Mouse (Mus musculus): ENCODE data around the gene Usp16. TPM values are rescaled to one million over a fixed set of nuclear protein-coding genes. Genes with fewer than 3 reads are reported as not detected.
A peak's percentile ranks its signal among the peaks of the same experiment; 100 is the strongest.

Gene Usp16
- total RNA-seq (2021) = 10 to 100 TPM; 30.6 to 39.7 TPM
- long read RNA-seq, experiment 1, transcript Usp16-201 (18 exons, 3,205 nt) = major isoform, 5 of 16 reads
- long read RNA-seq, experiment 1, partial matches to known transcripts = 4 of 16 reads
- long read RNA-seq, experiment 1, other reads (novel, unspliced or antisense) = 6 of 16 reads
- long read RNA-seq, experiment 2, transcript Usp16-201 (18 exons, 3,205 nt) = major isoform, 10 of 19 reads
- long read RNA-seq, experiment 2, partial matches to known transcripts = 3 of 19 reads
- long read RNA-seq, experiment 2, other reads (novel, unspliced or antisense) = 6 of 19 reads

GRCm38 (mm10) chr16:87454419-87455179 is at the start of gene Usp16:
Usp16 (plus strand) TSS chr16:87454703.
- DNase-seq (ENCODE audit: low spot score in 2 of 2) = peak; percentile 81 to 91

- no peak for DNase-seq (ENCODE audit: low spot score in 2 of 2)
These were observed 49.5 kb upstream of the Usp16 start for GRCm38 (mm10) chr16:87405001-87405400.

GRCm38 (mm10) chr16:87420662-87421061 is 33.8 kb upstream of the Usp16 start:
- DNase-seq (ENCODE audit: low spot score in 2 of 2) = no peak

- no peak for DNase-seq (ENCODE audit: low spot score in 2 of 2)
These were observed 27.0 kb upstream of the Usp16 start for GRCm38 (mm10) chr16:87427516-87427915.

- peak; percentile 89 to 98 for DNase-seq (ENCODE audit: low spot score in 2 of 2)
These were observed 22.3 kb upstream of the Usp16 start, which contains the start of gene Ltn1 for GRCm38 (mm10) chr16:87432033-87432814. Ltn1 (minus strand) TSS chr16:87432612.

GRCm38 (mm10) chr16:87434266-87434665 is 20.2 kb upstream of the Usp16 start:
- no peak for DNase-seq (ENCODE audit: low spot score in 2 of 2)

- DNase-seq (ENCODE audit: low spot score in 2 of 2) = no peak
These were observed 19.6 kb upstream of the Usp16 start for GRCm38 (mm10) chr16:87434946-87435345.

- no peak for DNase-seq (ENCODE audit: low spot score in 2 of 2)
These were observed 18.9 kb upstream of the Usp16 start for GRCm38 (mm10) chr16:87435411-87436205.

- no peak for DNase-seq (ENCODE audit: low spot score in 2 of 2)
These were observed 17.4 kb upstream of the Usp16 start for GRCm38 (mm10) chr16:87437096-87437495.

- no peak for DNase-seq (ENCODE audit: low spot score in 2 of 2)
These were observed 15.8 kb upstream of the Usp16 start for GRCm38 (mm10) chr16:87438697-87439096.

GRCm38 (mm10) chr16:87440184-87440686 is 14.3 kb upstream of the Usp16 start, which contains the start of gene Rwdd2b:
Rwdd2b (minus strand) TSS chr16:87440573.
- DNase-seq (ENCODE audit: low spot score in 2 of 2) = peak; percentile 84 to 95

GRCm38 (mm10) chr16:87441089-87441488 is 13.4 kb upstream of the Usp16 start:
- DNase-seq (ENCODE audit: low spot score in 2 of 2) = no peak

GRCm38 (mm10) chr16:87442291-87442690 is 12.2 kb upstream of the Usp16 start:
- peak in 1 of 2 experiments; percentile 39 for DNase-seq (ENCODE audit: low spot score in 2 of 2)

- no peak for DNase-seq (ENCODE audit: low spot score in 2 of 2)
These were observed 11.3 kb upstream of the Usp16 start for GRCm38 (mm10) chr16:87443245-87443644.

GRCm38 (mm10) chr16:87444071-87444470 is 10.4 kb upstream of the Usp16 start:
- no peak for DNase-seq (ENCODE audit: low spot score in 2 of 2)

GRCm38 (mm10) chr16:87445110-87445509 is 9.4 kb upstream of the Usp16 start:
- no peak for DNase-seq (ENCODE audit: low spot score in 2 of 2)

GRCm38 (mm10) chr16:87445528-87445927 is 9.0 kb upstream of the Usp16 start:
- DNase-seq (ENCODE audit: low spot score in 2 of 2) = no peak

- no peak for DNase-seq (ENCODE audit: low spot score in 2 of 2)
These were observed 1.3 kb upstream of the Usp16 start for GRCm38 (mm10) chr16:87453226-87453625.

- DNase-seq (ENCODE audit: low spot score in 2 of 2) = no peak
These were observed 693 bp downstream of the Usp16 start for GRCm38 (mm10) chr16:87455180-87455611.

GRCm38 (mm10) chr16:87458752-87459151 is 4.2 kb downstream of the Usp16 start:
- DNase-seq (ENCODE audit: low spot score in 2 of 2) = no peak
